Mouse (Mus musculus): ENCODE results near the gene Dnah8. TPM values are rescaled to one million over a fixed set of nuclear protein-coding genes. Genes with fewer than 3 reads are reported as not detected.

Gene Dnah8
- polyA plus RNA-seq, 1 experiment: 0.85 TPM

DNA sequence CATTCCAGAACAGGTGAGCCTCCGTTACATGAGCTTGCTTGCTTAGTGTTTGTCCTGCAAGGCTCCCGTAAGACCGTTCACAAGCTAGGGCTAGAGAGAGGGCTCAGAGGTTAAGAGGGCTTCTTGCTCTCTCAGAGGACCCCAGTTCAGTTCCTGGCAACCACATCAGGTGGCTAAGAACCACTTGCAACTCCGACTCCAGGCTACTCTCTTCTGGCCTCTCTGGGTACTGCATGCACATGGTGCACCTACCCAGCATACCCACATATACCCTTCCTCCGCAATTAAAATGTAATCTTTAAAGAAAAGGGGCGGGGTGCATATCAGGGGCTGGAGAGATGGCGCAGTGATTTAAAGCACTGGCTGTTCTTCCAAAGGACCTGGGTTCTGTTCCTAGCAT is 94.0 kb downstream of the Dnah8 start:
- H3K27ac ChIP-seq (ENCODE audit: insufficient read depth, low read length): no peak overlapping the region
- TF ChIP-seq POLR2A (IDR thresholded peaks at IDR 0.05; ENCODE audit: borderline replicate concordance, insufficient read depth, low read length) (no peak), CTCF (IDR thresholded peaks at IDR 0.05; ENCODE audit: borderline replicate concordance, insufficient read depth, low read depth, low read length) (no peak)
- H3K4me3 ChIP-seq (replicated peaks; ENCODE audit: insufficient read depth, low read depth, low read length): no peak overlapping the region
- no peak for DNase-seq
- no peaks in the 10 kb centered on the region for H3K4me1 ChIP-seq (ENCODE audit: control insufficient read depth, insufficient read depth, low read length)
- H3K27me3 ChIP-seq (ENCODE audit: control insufficient read depth, insufficient read depth, low read length): no peaks in the 10 kb centered on the region
- WGBS: 94% methylated on average over 7 of the region's 7 CpGs

DNA sequence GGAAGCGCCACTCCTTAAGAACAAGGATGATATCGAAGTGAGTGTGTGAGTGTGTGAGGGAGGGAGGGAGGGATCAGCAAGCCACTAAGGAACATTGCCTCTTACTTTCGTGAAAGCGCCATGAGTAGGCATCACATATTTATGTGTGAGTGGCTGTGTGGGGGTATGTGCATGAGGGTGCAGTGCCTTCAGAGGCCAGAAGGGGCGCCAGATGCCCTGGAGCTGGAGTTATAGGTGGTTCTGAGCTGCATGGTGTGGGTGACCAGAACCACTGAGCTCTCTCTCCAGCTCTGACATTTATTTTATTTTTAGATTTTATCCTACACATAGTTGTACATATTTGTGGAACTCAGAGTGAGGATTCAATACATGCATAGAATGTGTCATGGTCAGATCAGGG is 94.9 kb downstream of the Dnah8 start:
- H3K4me1 ChIP-seq (ENCODE audit: control insufficient read depth, insufficient read depth, low read length): no peaks in the 10 kb centered on the region
- WGBS: 84% methylated on average over 5 of the region's 5 CpGs
- no peak overlapping the region for H3K27ac ChIP-seq (ENCODE audit: insufficient read depth, low read length)
- no peak for DNase-seq
- TF ChIP-seq POLR2A (IDR thresholded peaks at IDR 0.05; ENCODE audit: borderline replicate concordance, insufficient read depth, low read length): no peak
- no peak for TF ChIP-seq CTCF (IDR thresholded peaks at IDR 0.05; ENCODE audit: borderline replicate concordance, insufficient read depth, low read depth, low read length)
- no peaks in the 10 kb centered on the region for H3K27me3 ChIP-seq (ENCODE audit: control insufficient read depth, insufficient read depth, low read length)
- H3K4me3 ChIP-seq (replicated peaks; ENCODE audit: insufficient read depth, low read depth, low read length): no peak overlapping the region

DNA sequence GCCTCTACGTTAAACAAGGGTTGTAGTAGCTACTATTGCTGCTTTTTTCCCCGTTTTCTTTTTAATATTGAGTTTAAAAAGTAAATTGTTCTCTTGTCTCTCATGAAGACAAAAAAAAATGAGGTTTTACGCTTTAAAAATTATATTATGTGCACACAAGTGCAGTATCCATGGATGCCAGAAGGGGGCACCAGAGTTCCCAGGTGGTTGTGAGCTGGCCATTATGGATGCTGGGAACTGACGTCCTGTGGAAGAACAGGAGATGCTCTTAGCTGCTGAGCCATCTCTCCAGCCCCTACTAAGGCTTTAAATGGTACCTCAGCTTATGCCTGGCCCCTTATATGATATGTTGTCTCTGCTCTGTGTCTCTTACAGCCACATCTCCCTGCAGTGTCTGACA is 103.6 kb downstream of the Dnah8 start:
- H3K4me3 ChIP-seq (replicated peaks; ENCODE audit: insufficient read depth, low read depth, low read length): no peak overlapping the region

GRCm38 (mm10) chr17:30732736-30733135 is 108.6 kb downstream of the Dnah8 start:
- Histone ChIP-seq H3K4me3 (replicated peaks; ENCODE audit: insufficient read depth, low read depth, low read length) (no peak overlapping the region), H3K27me3 (ENCODE audit: control insufficient read depth, insufficient read depth, low read length) (no peaks in the 10 kb centered on the region), H3K27ac (ENCODE audit: insufficient read depth, low read length) (no peak overlapping the region), H3K4me1 (ENCODE audit: control insufficient read depth, insufficient read depth, low read length) (no peaks in the 10 kb centered on the region)
- 84% methylated on average over 3 of the region's 3 CpGs for WGBS
- no peak for TF ChIP-seq CTCF (IDR thresholded peaks at IDR 0.05; ENCODE audit: borderline replicate concordance, insufficient read depth, low read depth, low read length)
- no peak for TF ChIP-seq POLR2A (IDR thresholded peaks at IDR 0.05; ENCODE audit: borderline replicate concordance, insufficient read depth, low read length)
- no peak for DNase-seq

More for the DNA sequence above, 103.6 kb downstream of the Dnah8 start:
- WGBS: 59% methylated on average over 4 of the region's 4 CpGs
- TF ChIP-seq CTCF (IDR thresholded peaks at IDR 0.05; ENCODE audit: borderline replicate concordance, insufficient read depth, low read depth, low read length) (peak; percentile 12; the same call in 1 of the 2 replicates), POLR2A (IDR thresholded peaks at IDR 0.05; ENCODE audit: borderline replicate concordance, insufficient read depth, low read length) (no peak)
- no peak for DNase-seq
- Histone ChIP-seq H3K27me3 (ENCODE audit: control insufficient read depth, insufficient read depth, low read length) (no peaks in the 10 kb centered on the region), H3K27ac (ENCODE audit: insufficient read depth, low read length) (no peak overlapping the region), H3K4me1 (ENCODE audit: control insufficient read depth, insufficient read depth, low read length) (no peaks in the 10 kb centered on the region)

DNA sequence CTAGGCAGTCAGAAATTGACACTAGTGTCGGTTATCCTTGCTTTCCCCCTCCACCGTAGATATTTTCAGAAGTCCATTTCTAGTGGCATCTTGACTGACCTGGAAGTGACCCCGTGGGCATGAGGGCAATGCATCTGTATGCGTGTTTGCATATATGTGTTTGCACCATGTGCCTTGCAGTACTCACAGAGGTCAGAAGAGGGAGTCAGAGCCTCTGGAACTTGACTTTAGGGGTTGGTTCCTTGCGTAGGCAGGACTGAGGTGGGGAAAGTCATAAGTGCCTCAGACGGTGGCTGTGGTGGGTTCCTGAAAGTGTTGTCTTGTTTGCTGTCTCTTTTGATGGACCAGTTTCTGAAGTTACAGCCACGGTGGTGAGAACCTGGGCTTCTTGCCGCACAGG is 110.6 kb downstream of the Dnah8 start:
- H3K27ac ChIP-seq (ENCODE audit: insufficient read depth, low read length): no peak overlapping the region
- TF ChIP-seq POLR2A (IDR thresholded peaks at IDR 0.05; ENCODE audit: borderline replicate concordance, insufficient read depth, low read length): no peak
- no peak for TF ChIP-seq CTCF (IDR thresholded peaks at IDR 0.05; ENCODE audit: borderline replicate concordance, insufficient read depth, low read depth, low read length)
- no peak for DNase-seq
- no peaks in the 10 kb centered on the region for H3K4me1 ChIP-seq (ENCODE audit: control insufficient read depth, insufficient read depth, low read length)
- WGBS: 93% methylated on average over 8 of the region's 8 CpGs
- no peak overlapping the region for H3K4me3 ChIP-seq (replicated peaks; ENCODE audit: insufficient read depth, low read depth, low read length)
- no peaks in the 10 kb centered on the region for H3K27me3 ChIP-seq (ENCODE audit: control insufficient read depth, insufficient read depth, low read length)

- no peak for DNase-seq
- Histone ChIP-seq H3K27me3 (ENCODE audit: control insufficient read depth, insufficient read depth, low read length) (no peaks in the 10 kb centered on the region), H3K4me3 (replicated peaks; ENCODE audit: insufficient read depth, low read depth, low read length) (no peak overlapping the region), H3K4me1 (ENCODE audit: control insufficient read depth, insufficient read depth, low read length) (no peaks in the 10 kb centered on the region), H3K27ac (ENCODE audit: insufficient read depth, low read length) (no peak overlapping the region)
- 94% methylated on average over 2 of the region's 2 CpGs for WGBS
- TF ChIP-seq CTCF (IDR thresholded peaks at IDR 0.05; ENCODE audit: borderline replicate concordance, insufficient read depth, low read depth, low read length): no peak
- TF ChIP-seq POLR2A (IDR thresholded peaks at IDR 0.05; ENCODE audit: borderline replicate concordance, insufficient read depth, low read length): no peak
Measured at GRCm38 (mm10) chr17:30735454-30735853, 111.3 kb downstream of the Dnah8 start.

DNA sequence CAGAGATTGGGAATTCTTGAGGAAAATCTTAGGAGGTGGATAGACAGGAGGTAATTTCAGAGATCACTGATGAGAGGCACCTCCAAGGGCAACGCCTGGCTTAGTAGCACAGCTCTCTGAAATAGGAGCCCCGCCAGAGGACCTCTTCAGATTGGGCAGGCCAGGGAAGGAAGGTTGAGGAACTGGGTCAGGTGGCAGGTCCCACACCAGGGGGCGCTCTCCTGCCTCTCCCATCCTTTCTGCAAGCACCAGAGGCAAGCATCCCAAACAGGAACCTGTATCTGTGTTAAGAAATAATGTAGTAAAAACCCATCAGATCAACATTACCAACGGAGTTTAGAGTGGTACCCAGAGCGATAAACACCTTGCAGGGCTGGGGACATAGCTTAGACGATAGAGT is 113.6 kb downstream of the Dnah8 start:
- Histone ChIP-seq H3K27ac (ENCODE audit: insufficient read depth, low read length) (no peak overlapping the region), H3K4me1 (ENCODE audit: control insufficient read depth, insufficient read depth, low read length) (no peaks in the 10 kb centered on the region), H3K27me3 (ENCODE audit: control insufficient read depth, insufficient read depth, low read length) (no peaks in the 10 kb centered on the region), H3K4me3 (replicated peaks; ENCODE audit: insufficient read depth, low read depth, low read length) (no peak overlapping the region)
- WGBS: 43% methylated on average over 6 of the region's 6 CpGs
- DNase-seq: peak; percentile 29 to 53
- TF ChIP-seq CTCF (IDR thresholded peaks at IDR 0.05; ENCODE audit: borderline replicate concordance, insufficient read depth, low read depth, low read length) (peak; percentile 49; the same call in 1 of the 2 replicates), POLR2A (IDR thresholded peaks at IDR 0.05; ENCODE audit: borderline replicate concordance, insufficient read depth, low read length) (no peak)

- no peaks in the 10 kb centered on the region for H3K4me1 ChIP-seq (ENCODE audit: control insufficient read depth, insufficient read depth, low read length)
- 96% methylated on average over 3 of the region's 3 CpGs for WGBS
- H3K27me3 ChIP-seq (ENCODE audit: control insufficient read depth, insufficient read depth, low read length): no peaks in the 10 kb centered on the region
- H3K27ac ChIP-seq (ENCODE audit: insufficient read depth, low read length): no peak overlapping the region
- H3K4me3 ChIP-seq (replicated peaks; ENCODE audit: insufficient read depth, low read depth, low read length): no peak overlapping the region
- no peak for TF ChIP-seq POLR2A (IDR thresholded peaks at IDR 0.05; ENCODE audit: borderline replicate concordance, insufficient read depth, low read length)
- no peak for TF ChIP-seq CTCF (IDR thresholded peaks at IDR 0.05; ENCODE audit: borderline replicate concordance, insufficient read depth, low read depth, low read length)
- no peak for DNase-seq
Measured at GRCm38 (mm10) chr17:30739769-30740168, 115.6 kb downstream of the Dnah8 start.
